Mouse (Mus musculus) brown adipose tissue, adult 24 weeks (tissue): ENCODE data around the gene Rarg. TPM values are rescaled to one million over a fixed set of nuclear protein-coding genes. Genes with fewer than 3 reads are reported as not detected.
"Not testable (repeated sequence)": the region's sequence is repeated elsewhere in the genome, so short reads cannot be mapped to it uniquely, and the experiment has no call there.

Experiments used
- H3K27ac ChIP-seq: fragments of 200-500 bp; replicated peaks from 2 replicates; pipeline ENCODE4 v1.5.1; 2012; ENCODE audit warnings: low read depth, mild to moderate bottlenecking, low read length
- H3K4me1 ChIP-seq: fragments of 200-500 bp; 2 replicates; pipeline ENCODE4 v1.6.1; 2012; ENCODE audit warnings: low read length, mixed read lengths; ENCODE audit not compliant: control insufficient read depth, insufficient read depth, insufficient read length
- H3K4me3 ChIP-seq: fragments of 200-500 bp; 2 replicates; pipeline ENCODE4 v1.5.1; 2012; ENCODE audit warnings: low read depth, mild to moderate bottlenecking, low read length, moderate library complexity; ENCODE audit not compliant: insufficient read depth
- polyA plus RNA-seq: library from polyadenylated mRNA; stranded (reverse); fragments of >200 nt; gene quantifications from 2 replicates; pipeline ENCODE4 v1.2.4, GENCODE M21; 2012; ENCODE audit not compliant: missing spikeins, insufficient read depth, insufficient read length

Gene Rarg
- polyA plus RNA-seq, 1 experiment: 10.3 TPM

DNA sequence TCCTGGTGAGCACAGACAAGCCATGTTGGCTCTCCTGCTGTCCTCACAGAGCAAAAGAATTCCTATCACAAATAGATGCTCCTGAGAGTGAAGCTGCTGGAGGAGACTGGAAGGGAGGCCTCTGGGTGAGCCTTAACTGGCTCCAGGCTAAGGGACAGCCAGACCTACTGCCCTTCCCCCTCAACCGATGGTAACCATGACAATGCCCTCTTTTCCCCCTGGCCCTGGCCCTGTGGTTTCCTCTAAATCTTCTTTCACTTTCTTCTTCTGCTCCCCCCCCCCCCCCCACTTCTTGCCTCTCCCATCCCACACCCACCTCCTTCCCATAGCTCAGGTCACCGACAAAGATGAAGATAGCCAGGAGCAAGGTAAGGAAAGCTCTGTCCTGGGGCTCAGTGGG, 23.4 kb downstream of the Rarg start:
- H3K27ac ChIP-seq: no peak overlapping the region
- no peak overlapping the region for H3K4me3 ChIP-seq
- peaks cover 20% of the 10 kb centered on the region for H3K4me1 ChIP-seq

DNA sequence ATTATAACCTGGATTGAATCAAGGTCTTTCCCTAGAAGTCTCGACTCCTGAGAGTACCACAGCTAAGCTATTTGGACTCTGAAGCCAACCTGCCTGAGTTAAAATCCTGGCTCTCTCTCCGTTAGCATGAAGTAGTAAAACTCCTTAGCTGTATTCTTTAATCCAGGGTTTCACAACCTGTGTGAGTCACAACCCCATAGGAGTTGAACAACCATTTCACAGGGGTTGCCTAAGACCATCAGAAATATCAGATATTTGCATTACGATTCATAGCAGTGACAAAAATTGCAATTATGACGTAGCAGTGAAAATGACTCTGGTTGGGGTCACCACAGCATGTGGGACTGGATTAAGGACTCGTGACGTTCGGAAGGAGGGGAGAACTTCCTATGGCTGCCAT, 24.6 kb downstream of the Rarg start:
- peaks cover 20% of the 10 kb centered on the region for H3K4me1 ChIP-seq
- no peak overlapping the region for H3K27ac ChIP-seq
- no peak overlapping the region for H3K4me3 ChIP-seq

DNA sequence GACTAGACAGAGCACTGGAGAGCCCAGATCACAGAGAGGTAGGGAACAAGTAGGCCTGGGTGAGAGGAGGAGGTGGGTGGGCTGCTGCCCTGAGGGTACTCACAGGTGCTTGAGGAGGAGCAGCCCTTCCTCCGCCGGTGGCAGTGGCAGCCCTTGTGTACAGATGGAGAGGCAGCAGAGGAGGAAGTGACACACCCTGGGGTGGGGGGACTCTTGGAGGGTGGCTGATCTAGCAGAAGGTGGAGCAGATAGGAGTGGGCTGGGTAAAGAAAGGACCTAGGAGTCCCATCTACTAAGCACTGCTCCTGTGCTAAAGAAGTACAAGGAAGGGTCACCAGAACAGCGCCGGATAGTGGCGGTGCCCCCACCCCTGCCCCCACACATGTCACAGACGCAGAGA, 25.6 kb downstream of the Rarg start, which contains the start of gene Itgb7:
Itgb7 (minus strand) TSS at position 197 of the 400 bp plus-strand sequence.
- Histone ChIP-seq H3K27ac (no peak within 1 kb of the TSS), H3K4me1 (peaks cover 20% of the 10 kb centered on the region), H3K4me3 (no peak within 1 kb of the TSS)

- H3K27ac ChIP-seq: no peak overlapping the region
- no peak overlapping the region for H3K4me3 ChIP-seq
- H3K4me1 ChIP-seq: peaks cover 16% of the 10 kb centered on the region
Measured at GRCm38 (mm10) chr15:102230408-102231321, 26.7 kb downstream of the Rarg start.

GRCm38 (mm10) chr15:102225619-102226018, 31.7 kb downstream of the Rarg start:
- not testable (repeated sequence) for H3K4me1 ChIP-seq, H3K27ac ChIP-seq, H3K4me3 ChIP-seq

- Histone ChIP-seq H3K4me3 (peak overlapping the region; percentile 49), H3K27ac (no peak overlapping the region), H3K4me1 (no peaks in the 10 kb centered on the region)
Measured at GRCm38 (mm10) chr15:102224992-102225617, 32.2 kb downstream of the Rarg start.

- Histone ChIP-seq H3K4me1 (no peaks in the 10 kb centered on the region), H3K4me3 (peak overlapping the region; percentile 49), H3K27ac (no peak overlapping the region)
Measured at GRCm38 (mm10) chr15:102224186-102224991, 32.9 kb downstream of the Rarg start.

GRCm38 (mm10) chr15:102222386-102222785, 34.9 kb downstream of the Rarg start:
- no peak overlapping the region for H3K27ac ChIP-seq
- H3K4me3 ChIP-seq: no peak overlapping the region
- no peaks in the 10 kb centered on the region for H3K4me1 ChIP-seq

GRCm38 (mm10) chr15:102217325-102217724, 40.0 kb downstream of the Rarg start:
- Histone ChIP-seq H3K27ac (no peak overlapping the region), H3K4me1 (no peaks in the 10 kb centered on the region), H3K4me3 (no peak overlapping the region)

DNA sequence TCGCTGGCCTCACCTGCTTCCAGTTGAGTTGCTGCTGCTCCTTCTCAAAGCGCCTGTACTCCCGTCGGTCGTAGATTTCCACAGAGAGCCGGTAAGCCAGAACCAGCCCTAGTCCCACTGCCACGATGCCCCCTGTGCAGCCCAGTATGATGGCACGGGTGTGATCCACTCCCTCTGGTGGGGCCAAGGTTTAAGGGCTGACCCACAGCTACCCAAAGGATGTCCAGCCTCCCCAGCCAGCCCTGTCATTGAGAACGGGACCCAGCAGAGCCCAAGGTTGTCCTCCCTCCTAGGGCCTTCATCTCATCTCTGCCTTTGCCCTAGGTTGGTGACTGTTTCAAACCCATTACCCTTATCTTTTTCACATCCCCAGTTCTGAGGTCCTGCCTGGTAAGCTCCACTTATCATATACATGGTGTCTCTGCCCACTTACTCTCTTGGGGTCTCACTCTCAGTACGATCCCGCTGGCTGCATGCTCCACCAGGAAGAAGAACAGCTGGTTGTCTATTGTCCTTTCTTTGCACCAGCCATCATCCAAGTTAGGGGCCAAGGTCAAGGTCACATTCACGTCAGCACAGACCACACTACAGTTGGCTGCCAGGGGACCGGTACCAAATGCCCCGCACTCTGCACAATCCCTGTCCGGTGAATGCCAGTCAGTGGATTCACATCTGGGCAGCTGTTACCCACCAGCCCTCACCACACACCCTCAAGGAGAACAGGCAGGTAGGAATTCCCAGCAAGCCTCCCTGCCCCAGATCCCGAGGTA, 40.7 kb downstream of the Rarg start:
- H3K4me3 ChIP-seq: no peak overlapping the region
- H3K27ac ChIP-seq: no peak overlapping the region
- H3K4me1 ChIP-seq: no peaks in the 10 kb centered on the region

DNA sequence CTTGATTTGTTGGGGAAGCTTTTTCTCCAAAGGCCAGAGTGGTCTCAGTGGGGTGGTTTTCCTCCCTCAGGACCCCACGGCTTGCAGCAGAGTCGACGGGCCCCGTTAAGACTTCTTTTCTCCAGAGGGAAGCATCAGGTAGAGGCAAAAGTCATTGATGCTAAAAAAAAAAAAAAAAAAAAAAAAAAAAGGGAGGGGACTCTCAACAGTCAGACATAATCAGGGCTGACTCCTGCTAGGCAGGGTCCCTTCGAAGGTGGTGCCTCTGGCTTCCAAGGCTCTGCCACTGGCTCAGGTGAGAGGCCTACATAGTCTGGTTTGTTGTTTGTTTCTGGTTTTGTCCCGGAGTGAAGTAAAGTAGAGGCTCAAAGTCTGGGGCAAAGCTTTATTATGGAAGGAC, 41.7 kb downstream of the Rarg start:
- Histone ChIP-seq H3K4me1 (no peaks in the 10 kb centered on the region), H3K27ac (no peak overlapping the region), H3K4me3 (no peak overlapping the region)

GRCm38 (mm10) chr15:102214132-102214531, 43.2 kb downstream of the Rarg start:
- Histone ChIP-seq H3K4me1 (no peaks in the 10 kb centered on the region), H3K4me3 (no peak overlapping the region), H3K27ac (no peak overlapping the region)

- Histone ChIP-seq H3K4me1 (no peaks in the 10 kb centered on the region), H3K27ac (no peak overlapping the region), H3K4me3 (no peak overlapping the region)
Measured at GRCm38 (mm10) chr15:102211895-102212294, 45.4 kb downstream of the Rarg start.

GRCm38 (mm10) chr15:102210816-102211215, 46.5 kb downstream of the Rarg start:
- Histone ChIP-seq H3K4me3 (no peak overlapping the region), H3K27ac (no peak overlapping the region), H3K4me1 (peaks cover 2% of the 10 kb centered on the region)
